Comparison of ENCODE assay signal across 15 mouse cellular contexts in genomic region chr7:66346959-66347663, GRCm38 (mm10). TPM values are rescaled to one million over a fixed set of nuclear protein-coding genes. Genes with fewer than 3 reads are reported as not detected.
DNase-seq lines count a peak whose midpoint lies in the region; ATAC-seq and TF ChIP-seq lines count a peak whose summit lies in the region.
"Had no signal": no experiment of that assay in that cellular context is flagged by ENCODE, and none has a peak within 500 bp of the region (broad histone marks: within the 10 kb centered on the region; RNA-seq: fewer than 3 reads in every experiment).

No protein-coding gene starts in this region.

- intact Hi-C loops in heart, postnatal 25 days (cut with DNase I), result no loop called here

- H3K9me3 ChIP-seq in lung, embryonic 14.5 days (ENCODE audit: low read depth, low read length), result no peaks in the 10 kb centered on the region
- no peaks in the 10 kb centered on the region for H3K9me3 ChIP-seq in hindbrain, embryonic 13.5 days
- no peaks in the 10 kb centered on the region for H3K9me3 ChIP-seq in liver, embryonic 16.5 days (replicated peaks; ENCODE audit: control insufficient read depth, low read length)
- H3K9me3 ChIP-seq: G1E had no signal

- H3K9ac ChIP-seq in lung, embryonic 14.5 days, result no peak overlapping the region
- H3K9ac ChIP-seq in hindbrain, embryonic 13.5 days, result peak overlapping the region; percentile 25; the same call in 1 of the 2 replicates
- H3K9ac ChIP-seq in liver, embryonic 16.5 days (ENCODE audit: low read depth, low read length), result no peak overlapping the region

- 0 out of 2 replicates have a peak, but pooled peaks cover 1% of the 10 kb centered on the region for H3K36me3 ChIP-seq in lung, embryonic 14.5 days (ENCODE audit: insufficient read depth)
- no peaks in the 10 kb centered on the region for H3K36me3 ChIP-seq in hindbrain, embryonic 13.5 days
- no peaks in the 10 kb centered on the region for H3K36me3 ChIP-seq in liver, embryonic 16.5 days (ENCODE audit: control insufficient read depth, insufficient read depth)
- H3K36me3 ChIP-seq: G1E had no signal

- H3K27ac ChIP-seq in lung, embryonic 14.5 days (ENCODE audit: low read depth), result no peak overlapping the region
- peak overlapping the region; percentile 78 for H3K27ac ChIP-seq in hindbrain, embryonic 13.5 days
- no peak overlapping the region; the same call in 1 of the 2 replicates for H3K27ac ChIP-seq in liver, embryonic 16.5 days (ENCODE audit: low read length)

- ATAC-seq in lung, embryonic 14.5 days (ENCODE audit: insufficient read depth), result peak; percentile 41; the same call in 1 of the 2 replicates
- peak; percentile 91 for ATAC-seq in hindbrain, embryonic 13.5 days (ENCODE audit: low FRiP score)
- peak; percentile 60 for ATAC-seq in liver, embryonic 16.5 days (ENCODE audit: low read depth)

- no peaks in the 10 kb centered on the region for H3K27me3 ChIP-seq in lung, embryonic 14.5 days (ENCODE audit: insufficient read depth, low read length)
- no peaks in the 10 kb centered on the region for H3K27me3 ChIP-seq in hindbrain, embryonic 13.5 days
- no peaks in the 10 kb centered on the region for H3K27me3 ChIP-seq in liver, embryonic 16.5 days (ENCODE audit: control insufficient read depth, insufficient read depth, low read depth, low read length)

- H3K4me2 ChIP-seq in lung, embryonic 14.5 days, result no peak overlapping the region
- H3K4me2 ChIP-seq in hindbrain, embryonic 13.5 days, result peak overlapping the region; percentile 18; the same call in 1 of the 2 replicates
- no peak overlapping the region for H3K4me2 ChIP-seq in liver, embryonic 16.5 days (ENCODE audit: low read depth, low read length)

- TF ChIP-seq CTCF in lung, embryonic 14.5 days (IDR thresholded peaks at IDR 0.05; ENCODE audit: low read depth), result no peak

- H3K4me3 ChIP-seq in lung, embryonic 14.5 days (ENCODE audit: low read depth, low read length), result no peak overlapping the region
- no peak overlapping the region for H3K4me3 ChIP-seq in hindbrain, embryonic 13.5 days
- no peak overlapping the region for H3K4me3 ChIP-seq in liver, embryonic 16.5 days (ENCODE audit: low read depth, low read length)

- WGBS in lung, embryonic 14.5 days, result 39% methylated on average over 9 of the region's 9 CpGs
- WGBS in hindbrain, embryonic 13.5 days, result 43% methylated on average over 9 of the region's 9 CpGs
- 54% methylated on average over 9 of the region's 9 CpGs for WGBS in liver, embryonic 16.5 days (ENCODE audit: insufficient replicate concordance)

- no peaks in the 10 kb centered on the region for H3K4me1 ChIP-seq in lung, embryonic 14.5 days (ENCODE audit: insufficient read depth)
- peaks cover 11% of the 10 kb centered on the region for H3K4me1 ChIP-seq in hindbrain, embryonic 13.5 days (replicated peaks)
- peaks cover 3% of the 10 kb centered on the region for H3K4me1 ChIP-seq in liver, embryonic 16.5 days (ENCODE audit: control insufficient read depth, low read depth, low read length)

- DNase-seq in lung, embryonic 14.5 days, result no peak
- no peak for DNase-seq in lung, postnatal 10 days
- peak; percentile 34 for DNase-seq in yolk sac, embryonic 10.5 days (ENCODE audit: low spot score)
- no peak for DNase-seq in right cerebral cortex, postnatal 36 days (ENCODE audit: low spot score in 2 of 2)
- DNase-seq in heart, postnatal 25 days (ENCODE audit: low spot score), result no peak
- DNase-seq: cerebellum, adult 11 months; lung, adult 18-20 months had no signal

RNA-seq across cellular contexts. Expression of gene Gm10974, which starts 18.6 kb away (rescaled TPM):
- polyA plus RNA-seq in lung, embryonic 14.5 days (2014; fragmentation: Nextera tagmentation; extraction: Ambion mirVana), result not detected in 2 replicates
- not detected in 2 replicates for polyA plus RNA-seq in hindbrain, embryonic 13.5 days (2015; fragmentation: Nextera tagmentation; extraction: Ambion mirVana)
- not detected in 2 replicates for polyA plus RNA-seq in liver, embryonic 16.5 days (2015; fragmentation: Nextera tagmentation; extraction: Ambion mirVana)
- total RNA-seq in heart, postnatal 25 days (2021), result not detected
- total RNA-seq: G1E; layer of hippocampus, postnatal 25 days had no signal
- polyA plus RNA-seq: frontal cortex, adult 2 months; G1E; heart, embryonic 14.5 days; small intestine, adult 2 months; urinary bladder, adult 2 months had no signal

RNA-seq across cellular contexts. Expression of gene Lrrk1, which starts 41.0 kb away (rescaled TPM):
- 23.3 and 25.8 TPM in 2 replicates for polyA plus RNA-seq in lung, embryonic 14.5 days (2014; fragmentation: Nextera tagmentation; extraction: Ambion mirVana)
- polyA plus RNA-seq in hindbrain, embryonic 13.5 days (2015; fragmentation: Nextera tagmentation; extraction: Ambion mirVana), result 4.6 and 5.0 TPM in 2 replicates
- 5.0 and 6.7 TPM in 2 replicates for polyA plus RNA-seq in liver, embryonic 16.5 days (2015; fragmentation: Nextera tagmentation; extraction: Ambion mirVana)
- 10 to 100 TPM in 1 of 2 experiments, 1 to 10 TPM in 1; 9.9 to 10.5 TPM for total RNA-seq in heart, postnatal 25 days (2021)
- polyA plus RNA-seq: G1E had no signal

Comparison
In these comparisons a context has a peak if more than half of its experiments do, and no peak if none do; other contexts are left out.
1. ATAC-seq: peak in every context shown above with its lines; median percentile 91 in hindbrain, embryonic 13.5 days; 60 in liver, embryonic 16.5 days; 41 in lung, embryonic 14.5 days.